Mouse (Mus musculus): ENCODE results near the gene Trem3. TPM values are rescaled to one million over a fixed set of nuclear protein-coding genes. Genes with fewer than 3 reads are reported as not detected.

Trem3 gene
- polyA plus RNA-seq, 1 experiment from 2014 or later, result not detected

DNA sequence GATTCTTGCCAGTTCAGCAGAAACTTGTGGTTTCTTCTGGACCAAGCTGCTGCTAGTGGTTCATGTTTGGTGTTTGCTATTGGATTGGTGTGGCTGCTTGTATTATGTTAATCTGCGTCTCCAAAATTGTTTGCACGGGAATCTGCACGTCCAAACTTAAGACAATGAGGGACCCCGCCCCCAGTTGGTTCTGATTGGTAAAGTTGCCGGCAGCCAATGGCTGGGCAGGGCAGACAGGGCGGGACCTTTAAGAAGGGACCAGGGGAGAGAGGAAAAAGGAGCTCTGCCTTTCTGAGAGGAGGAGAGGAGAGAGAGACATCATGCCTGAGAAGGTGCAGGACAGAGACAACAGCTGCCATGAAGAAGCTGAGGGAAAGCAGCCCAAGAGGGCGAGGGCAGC, 28.2 kb downstream of the Trem3 start:
- Histone ChIP-seq H3K4me2 (replicated peaks; ENCODE audit: low read depth, low read length) (no peak overlapping the region), H3K4me3 (ENCODE audit: low read length) (no peak overlapping the region), H3K36me3 (ENCODE audit: control insufficient read depth, insufficient read depth, low read length) (no peaks in the 10 kb centered on the region), H3K9ac (ENCODE audit: low read depth, low read length) (no peak overlapping the region), H3K9me3 (ENCODE audit: control insufficient read depth, low read length) (no peaks in the 10 kb centered on the region), H3K4me1 (ENCODE audit: control insufficient read depth, insufficient read depth, low read length) (no peaks in the 10 kb centered on the region), H3K27ac (ENCODE audit: low read depth, low read length) (no peak overlapping the region), H3K27me3 (ENCODE audit: control insufficient read depth, insufficient read depth, low read length) (no peaks in the 10 kb centered on the region)
- no peak for ATAC-seq (ENCODE audit: low FRiP score, low TSS enrichment)
- 62% methylated on average over 7 of the region's 7 CpGs for WGBS

DNA sequence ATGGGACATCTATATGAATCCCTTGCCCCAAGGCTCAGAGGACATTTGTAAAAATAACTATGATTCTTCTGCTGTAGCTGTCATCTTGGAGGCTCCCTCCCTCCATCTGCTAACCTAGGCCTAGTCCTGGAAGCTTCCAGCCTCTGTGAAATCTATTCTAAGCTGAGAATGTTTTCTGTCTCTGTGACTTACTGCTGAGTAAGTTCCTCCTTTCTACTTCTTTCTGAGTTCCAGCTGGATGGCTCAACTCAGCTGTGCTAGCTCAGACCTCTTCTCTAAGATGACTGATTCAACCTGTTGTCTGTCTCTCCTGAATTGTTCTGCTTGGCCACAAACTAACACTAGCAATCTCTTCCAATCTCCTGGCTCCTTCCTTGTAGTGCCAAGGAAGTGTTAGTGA, 30.8 kb downstream of the Trem3 start:
- Histone ChIP-seq H3K27me3 (ENCODE audit: control insufficient read depth, insufficient read depth, low read length) (no peaks in the 10 kb centered on the region), H3K4me3 (ENCODE audit: low read length) (no peak overlapping the region), H3K9ac (ENCODE audit: low read depth, low read length) (no peak overlapping the region), H3K36me3 (ENCODE audit: control insufficient read depth, insufficient read depth, low read length) (no peaks in the 10 kb centered on the region), H3K9me3 (ENCODE audit: control insufficient read depth, low read length) (no peaks in the 10 kb centered on the region), H3K4me2 (replicated peaks; ENCODE audit: low read depth, low read length) (no peak overlapping the region), H3K27ac (ENCODE audit: low read depth, low read length) (no peak overlapping the region), H3K4me1 (ENCODE audit: control insufficient read depth, insufficient read depth, low read length) (0 out of 2 replicates have a peak, but pooled peaks cover 2% of the 10 kb centered on the region)
- no peak for ATAC-seq (ENCODE audit: low FRiP score, low TSS enrichment)

DNA sequence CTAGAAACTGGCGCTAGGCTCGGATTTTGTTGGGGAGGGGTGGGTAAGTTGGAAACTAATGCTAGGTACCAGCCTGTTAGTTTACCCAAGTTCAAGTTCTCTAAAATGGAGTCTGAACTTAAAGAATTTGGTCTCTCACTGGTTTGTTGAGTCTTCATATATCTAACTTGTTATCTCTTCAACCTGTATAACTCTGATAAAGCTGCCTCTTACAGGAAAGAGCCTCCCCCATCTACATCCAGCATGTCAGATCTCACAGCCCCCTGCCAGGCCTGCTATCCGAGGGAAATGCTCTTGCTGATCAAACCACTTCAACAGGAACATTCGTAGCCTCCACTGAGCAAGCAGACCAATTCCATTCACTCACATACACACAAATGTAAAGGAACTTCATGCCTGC, 31.4 kb downstream of the Trem3 start:
- 77% methylated on average over 4 of the region's 4 CpGs for WGBS
- Histone ChIP-seq H3K36me3 (ENCODE audit: control insufficient read depth, insufficient read depth, low read length) (no peaks in the 10 kb centered on the region), H3K27ac (ENCODE audit: low read depth, low read length) (no peak overlapping the region), H3K4me1 (ENCODE audit: control insufficient read depth, insufficient read depth, low read length) (0 out of 2 replicates have a peak, but pooled peaks cover 2% of the 10 kb centered on the region), H3K27me3 (ENCODE audit: control insufficient read depth, insufficient read depth, low read length) (no peaks in the 10 kb centered on the region), H3K4me3 (ENCODE audit: low read length) (no peak overlapping the region), H3K9ac (ENCODE audit: low read depth, low read length) (no peak overlapping the region), H3K9me3 (ENCODE audit: control insufficient read depth, low read length) (no peaks in the 10 kb centered on the region), H3K4me2 (replicated peaks; ENCODE audit: low read depth, low read length) (no peak overlapping the region)
- no peak for ATAC-seq (ENCODE audit: low FRiP score, low TSS enrichment)

DNA sequence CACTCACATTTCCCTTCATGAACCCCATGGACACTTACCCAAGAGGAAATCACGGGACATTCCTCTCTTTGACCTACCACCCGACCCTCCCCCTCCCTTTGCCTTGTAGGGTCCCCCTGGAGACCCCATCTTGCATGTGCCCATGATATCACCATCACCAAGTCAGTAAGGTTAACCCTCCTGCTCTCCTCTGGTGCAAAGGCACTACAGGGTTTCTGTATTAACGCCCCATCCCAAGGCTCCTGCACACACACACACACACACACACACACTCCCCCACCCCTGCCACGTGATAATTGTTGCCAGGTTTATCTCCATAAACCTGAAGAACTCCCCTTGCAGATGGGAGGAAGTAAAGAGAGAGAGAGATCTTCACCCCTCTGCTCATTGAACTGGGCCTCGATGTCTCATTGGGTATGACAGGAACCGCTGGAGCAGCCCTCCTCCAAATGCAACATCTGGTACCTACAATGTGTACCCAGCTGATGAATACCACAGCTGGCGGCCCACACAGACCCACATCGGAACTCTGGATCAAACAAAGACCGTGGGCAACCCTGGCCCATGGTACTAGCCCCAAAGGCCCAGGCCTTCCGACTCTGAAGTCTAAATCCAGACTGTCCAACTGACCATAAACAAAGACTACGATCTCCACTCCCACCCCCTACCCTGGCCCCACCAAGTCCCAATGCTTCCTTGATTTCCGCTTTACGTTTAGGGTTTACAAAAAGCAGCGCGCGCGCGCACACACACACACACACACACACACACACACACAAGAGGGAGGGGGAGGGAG, 33.6 kb downstream of the Trem3 start:
- Histone ChIP-seq H3K36me3 (ENCODE audit: control insufficient read depth, insufficient read depth, low read length) (no peaks in the 10 kb centered on the region), H3K4me2 (replicated peaks; ENCODE audit: low read depth, low read length) (peak overlapping the region; percentile 25), H3K4me3 (ENCODE audit: low read length) (peak overlapping the region; percentile 22), H3K27ac (ENCODE audit: low read depth, low read length) (peak overlapping the region; percentile 62; the same call in 1 of the 2 replicates), H3K9ac (ENCODE audit: low read depth, low read length) (no peak overlapping the region), H3K9me3 (ENCODE audit: control insufficient read depth, low read length) (no peaks in the 10 kb centered on the region), H3K27me3 (ENCODE audit: control insufficient read depth, insufficient read depth, low read length) (no peaks in the 10 kb centered on the region), H3K4me1 (ENCODE audit: control insufficient read depth, insufficient read depth, low read length) (0 out of 2 replicates have a peak, but pooled peaks cover 2% of the 10 kb centered on the region)
- WGBS, result 42% methylated on average over 18 of the region's 18 CpGs
- ATAC-seq (ENCODE audit: low FRiP score, low TSS enrichment), result peak; percentile 73

DNA sequence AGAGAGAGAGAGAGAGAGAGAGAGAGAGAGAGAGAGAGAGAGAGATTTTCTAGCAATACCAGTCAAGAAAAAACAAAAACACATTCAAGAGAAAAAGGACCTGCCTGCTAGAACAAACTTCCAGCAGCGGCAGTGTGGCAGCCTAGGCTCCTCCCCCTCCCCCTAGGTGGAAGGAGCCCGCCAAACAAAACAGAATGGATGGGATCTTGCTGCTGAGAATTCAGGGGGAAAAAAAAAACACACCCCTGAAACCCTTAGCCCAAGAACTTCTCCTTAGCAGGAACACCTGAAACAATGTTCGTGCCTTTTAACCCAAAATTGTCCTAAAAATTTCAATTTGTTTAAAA, 34.1 kb downstream of the Trem3 start:
- Histone ChIP-seq H3K36me3 (ENCODE audit: control insufficient read depth, insufficient read depth, low read length) (no peaks in the 10 kb centered on the region), H3K4me1 (ENCODE audit: control insufficient read depth, insufficient read depth, low read length) (0 out of 2 replicates have a peak, but pooled peaks cover 2% of the 10 kb centered on the region), H3K27me3 (ENCODE audit: control insufficient read depth, insufficient read depth, low read length) (no peaks in the 10 kb centered on the region), H3K4me3 (ENCODE audit: low read length) (peak overlapping the region; percentile 22), H3K27ac (ENCODE audit: low read depth, low read length) (0 out of 2 replicates have a peak overlapping the region, but pooled peaks have one; percentile 62), H3K9me3 (ENCODE audit: control insufficient read depth, low read length) (no peaks in the 10 kb centered on the region), H3K9ac (ENCODE audit: low read depth, low read length) (no peak overlapping the region), H3K4me2 (replicated peaks; ENCODE audit: low read depth, low read length) (peak overlapping the region; percentile 25)
- no peak for ATAC-seq (ENCODE audit: low FRiP score, low TSS enrichment)
- WGBS, result 5% methylated on average over 3 of the region's 3 CpGs

DNA sequence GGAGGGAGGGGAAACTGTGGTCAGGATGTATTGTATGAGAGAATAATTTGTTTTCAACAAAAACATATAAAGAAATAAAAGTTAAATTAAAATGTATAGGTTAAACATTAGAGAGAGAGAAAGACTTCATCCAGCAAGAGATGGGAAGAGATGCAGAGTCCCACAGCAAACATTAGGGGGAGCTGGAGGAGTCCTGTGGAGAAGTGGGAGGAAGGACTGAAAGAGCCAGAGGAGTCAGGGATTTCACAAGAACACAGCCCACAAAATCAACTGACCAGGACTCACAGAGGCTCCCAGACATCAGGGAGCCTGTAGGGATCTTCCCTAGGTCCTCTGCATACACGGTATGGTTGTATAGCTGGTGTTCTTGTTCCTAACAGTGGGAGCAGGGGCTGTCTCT, 39.2 kb downstream of the Trem3 start:
- no peak overlapping the region for H3K4me3 ChIP-seq (ENCODE audit: low read length)
- no peaks in the 10 kb centered on the region for H3K27me3 ChIP-seq (ENCODE audit: control insufficient read depth, insufficient read depth, low read length)
- no peak overlapping the region for H3K27ac ChIP-seq (ENCODE audit: low read depth, low read length)
- ATAC-seq (ENCODE audit: low FRiP score, low TSS enrichment), result no peak
- no peak overlapping the region for H3K9ac ChIP-seq (ENCODE audit: low read depth, low read length)
- no peaks in the 10 kb centered on the region for H3K9me3 ChIP-seq (ENCODE audit: control insufficient read depth, low read length)
- 0 out of 2 replicates have a peak, but pooled peaks cover 2% of the 10 kb centered on the region for H3K4me1 ChIP-seq (ENCODE audit: control insufficient read depth, insufficient read depth, low read length)
- H3K36me3 ChIP-seq (ENCODE audit: control insufficient read depth, insufficient read depth, low read length), result no peaks in the 10 kb centered on the region
- 67% methylated on average over 1 of the region's 1 CpGs for WGBS
- H3K4me2 ChIP-seq (replicated peaks; ENCODE audit: low read depth, low read length), result no peak overlapping the region

DNA sequence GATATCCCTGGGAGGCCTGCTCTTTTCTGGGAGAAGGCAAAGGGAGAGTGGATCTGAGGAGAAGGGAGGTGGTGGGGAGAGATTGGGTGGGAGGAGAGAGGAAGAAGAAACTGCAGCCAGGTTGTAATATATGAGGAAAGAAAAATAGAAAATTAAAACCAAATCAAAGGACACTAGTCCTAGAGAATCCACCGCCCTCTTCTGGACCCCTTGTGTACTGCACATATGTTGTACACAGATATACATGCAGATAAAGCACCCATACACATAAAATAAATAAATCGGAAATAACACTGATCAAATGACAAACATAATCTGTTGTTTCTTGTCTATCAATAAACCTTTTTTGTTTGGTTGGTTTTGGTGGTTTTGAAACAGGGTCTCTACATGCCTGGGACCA, 39.7 kb downstream of the Trem3 start:
- Histone ChIP-seq H3K4me2 (replicated peaks; ENCODE audit: low read depth, low read length) (no peak overlapping the region), H3K36me3 (ENCODE audit: control insufficient read depth, insufficient read depth, low read length) (no peaks in the 10 kb centered on the region), H3K4me3 (ENCODE audit: low read length) (no peak overlapping the region), H3K4me1 (ENCODE audit: control insufficient read depth, insufficient read depth, low read length) (0 out of 2 replicates have a peak, but pooled peaks cover 2% of the 10 kb centered on the region), H3K27me3 (ENCODE audit: control insufficient read depth, insufficient read depth, low read length) (no peaks in the 10 kb centered on the region), H3K9ac (ENCODE audit: low read depth, low read length) (no peak overlapping the region), H3K9me3 (ENCODE audit: control insufficient read depth, low read length) (no peaks in the 10 kb centered on the region), H3K27ac (ENCODE audit: low read depth, low read length) (no peak overlapping the region)
- WGBS, result 79% methylated on average over 2 of the region's 2 CpGs
- no peak for ATAC-seq (ENCODE audit: low FRiP score, low TSS enrichment)

DNA sequence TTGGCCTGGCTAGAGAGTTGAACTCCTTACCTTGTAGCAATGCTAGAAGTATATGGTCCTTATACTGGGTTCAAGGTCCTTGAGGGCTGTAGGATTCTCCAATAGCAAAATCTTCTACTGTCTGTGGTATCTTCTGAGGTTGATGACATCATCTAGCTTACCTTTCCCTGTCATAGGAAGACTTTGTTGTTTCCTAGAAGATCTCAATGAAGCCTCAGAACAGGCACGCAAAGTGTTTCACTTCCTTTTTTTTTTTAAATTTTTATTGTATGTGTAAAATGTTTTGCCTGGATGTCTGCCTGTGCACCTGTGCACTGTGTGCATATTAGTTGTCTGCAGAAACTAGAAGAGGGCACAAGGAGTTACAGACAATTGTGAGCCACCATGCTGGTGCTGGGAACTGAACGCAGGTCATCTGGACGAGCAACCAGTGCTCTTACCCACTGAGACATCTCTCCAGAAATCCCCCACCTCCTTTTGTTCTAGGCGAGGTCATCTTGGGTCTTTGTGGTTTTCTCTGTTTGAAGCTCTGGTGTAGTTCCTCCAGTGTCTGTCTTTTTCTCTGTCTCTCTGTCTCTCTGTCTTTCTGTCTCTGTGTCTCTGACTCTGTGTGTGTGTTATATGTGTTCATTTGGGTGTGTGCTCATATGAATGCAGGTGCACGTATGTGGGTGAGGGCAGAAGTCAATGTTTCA, 46.1 kb downstream of the Trem3 start:
- no peak overlapping the region for H3K4me2 ChIP-seq (replicated peaks; ENCODE audit: low read depth, low read length)
- 85% methylated on average over 5 of the region's 5 CpGs for WGBS

DNA sequence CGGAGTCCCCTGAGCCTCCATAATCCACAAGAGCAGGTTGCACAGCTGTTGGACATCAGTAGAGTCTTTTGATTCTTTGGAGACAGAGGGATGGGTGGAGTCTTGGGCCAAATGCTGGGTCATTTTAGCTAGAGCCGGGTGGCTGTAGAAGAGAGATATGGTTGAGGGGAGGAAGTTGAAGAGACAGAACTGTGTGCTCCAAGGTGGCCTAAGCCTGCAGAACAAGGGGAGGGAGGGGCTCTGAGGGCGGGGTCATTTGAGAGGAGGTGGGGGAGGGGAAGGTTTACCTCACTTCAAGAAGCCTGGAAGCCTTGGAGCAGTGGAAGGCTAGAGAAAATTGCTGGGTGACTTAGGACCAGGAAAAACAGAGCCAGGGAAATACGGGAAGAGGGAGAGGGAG, 51.6 kb downstream of the Trem3 start, which contains the start of gene Treml2:
Gene Treml2, plus strand, starts transcription at position 296 of the 400 bp plus-strand sequence.
- no peak within 1 kb of the TSS for H3K27ac ChIP-seq (ENCODE audit: low read depth, low read length)
- no peak for ATAC-seq (ENCODE audit: low FRiP score, low TSS enrichment)
- no peaks in the 10 kb centered on the region for H3K4me1 ChIP-seq (ENCODE audit: control insufficient read depth, insufficient read depth, low read length)
- H3K4me3 ChIP-seq (ENCODE audit: low read length), result no peak within 1 kb of the TSS
- H3K36me3 ChIP-seq (ENCODE audit: control insufficient read depth, insufficient read depth, low read length), result no peaks in the 10 kb centered on the region
- no peak within 1 kb of the TSS for H3K4me2 ChIP-seq (replicated peaks; ENCODE audit: low read depth, low read length)
- H3K27me3 ChIP-seq (ENCODE audit: control insufficient read depth, insufficient read depth, low read length), result no peaks in the 10 kb centered on the region; the same call in 1 of the 2 replicates
- WGBS, result 16% methylated on average over 3 of the region's 4 CpGs
- H3K9me3 ChIP-seq (ENCODE audit: control insufficient read depth, low read length), result no peaks in the 10 kb centered on the region
- no peak within 1 kb of the TSS for H3K9ac ChIP-seq (ENCODE audit: low read depth, low read length)

More for the DNA sequence above, 46.1 kb downstream of the Trem3 start:
- Histone ChIP-seq H3K9me3 (ENCODE audit: control insufficient read depth, low read length) (no peaks in the 10 kb centered on the region), H3K4me1 (ENCODE audit: control insufficient read depth, insufficient read depth, low read length) (no peaks in the 10 kb centered on the region), H3K9ac (ENCODE audit: low read depth, low read length) (no peak overlapping the region), H3K27me3 (ENCODE audit: control insufficient read depth, insufficient read depth, low read length) (no peaks in the 10 kb centered on the region), H3K4me3 (ENCODE audit: low read length) (no peak overlapping the region), H3K27ac (ENCODE audit: low read depth, low read length) (no peak overlapping the region), H3K36me3 (ENCODE audit: control insufficient read depth, insufficient read depth, low read length) (no peaks in the 10 kb centered on the region)
- no peak for ATAC-seq (ENCODE audit: low FRiP score, low TSS enrichment)
